Mouse (Mus musculus): ENCODE measurements around the gene Arhgap29. TPM values are rescaled to one million over a fixed set of nuclear protein-coding genes. Genes with fewer than 3 reads are reported as not detected.

Arhgap29 gene
- polyA plus RNA-seq, 1 experiment from 2014 or later = 16.3 TPM

GRCm38 (mm10) chr3:121919961-121920360 lies 32.4 kb upstream of the Arhgap29 start:
- ATAC-seq (replicated peaks) = no peak
- Histone ChIP-seq H3K4me3 (no peak overlapping the region), H3K4me2 (replicated peaks) (no peak overlapping the region), H3K9me3 (no peaks in the 10 kb centered on the region), H3K9ac (replicated peaks) (no peak overlapping the region), H3K4me1 (no peaks in the 10 kb centered on the region), H3K27me3 (no peaks in the 10 kb centered on the region), H3K27ac (replicated peaks) (no peak overlapping the region), H3K36me3 (no peaks in the 10 kb centered on the region)
- 91% methylated on average over 5 of the region's 5 CpGs for WGBS

GRCm38 (mm10) chr3:121920769-121921168 lies 31.6 kb upstream of the Arhgap29 start:
- no peak overlapping the region for H3K4me2 ChIP-seq (replicated peaks)
- H3K36me3 ChIP-seq = no peaks in the 10 kb centered on the region

GRCm38 (mm10) chr3:121924768-121925486 lies 27.4 kb upstream of the Arhgap29 start:
- Histone ChIP-seq H3K4me2 (replicated peaks) (no peak overlapping the region), H3K27me3 (no peaks in the 10 kb centered on the region), H3K9me3 (no peaks in the 10 kb centered on the region), H3K4me1 (no peaks in the 10 kb centered on the region), H3K27ac (replicated peaks) (no peak overlapping the region), H3K36me3 (no peaks in the 10 kb centered on the region), H3K4me3 (no peak overlapping the region), H3K9ac (replicated peaks) (no peak overlapping the region)
- ATAC-seq (replicated peaks) = no peak
- WGBS = 94% methylated on average over 11 of the region's 11 CpGs

More at GRCm38 (mm10) chr3:121920769-121921168, 31.6 kb upstream of the Arhgap29 start:
- H3K4me3 ChIP-seq = no peak overlapping the region
- no peaks in the 10 kb centered on the region for H3K4me1 ChIP-seq
- H3K9ac ChIP-seq (replicated peaks) = no peak overlapping the region
- no peaks in the 10 kb centered on the region for H3K27me3 ChIP-seq
- H3K27ac ChIP-seq (replicated peaks) = no peak overlapping the region
- no peak for ATAC-seq (replicated peaks)
- WGBS = 68% methylated on average over 3 of the region's 3 CpGs
- H3K9me3 ChIP-seq = no peaks in the 10 kb centered on the region

GRCm38 (mm10) chr3:121927601-121928000 lies 24.7 kb upstream of the Arhgap29 start:
- no peaks in the 10 kb centered on the region for H3K4me1 ChIP-seq
- H3K9me3 ChIP-seq = no peaks in the 10 kb centered on the region
- no peaks in the 10 kb centered on the region for H3K27me3 ChIP-seq
- WGBS = 87% methylated on average over 3 of the region's 3 CpGs
- no peak overlapping the region for H3K27ac ChIP-seq (replicated peaks)
- no peak overlapping the region for H3K4me2 ChIP-seq (replicated peaks)
- H3K9ac ChIP-seq (replicated peaks) = no peak overlapping the region
- no peaks in the 10 kb centered on the region for H3K36me3 ChIP-seq
- ATAC-seq (replicated peaks) = no peak
- no peak overlapping the region for H3K4me3 ChIP-seq

GRCm38 (mm10) chr3:121932815-121933214 lies 19.5 kb upstream of the Arhgap29 start:
- H3K27ac ChIP-seq (replicated peaks) = no peak overlapping the region
- H3K9me3 ChIP-seq = no peaks in the 10 kb centered on the region
- H3K4me1 ChIP-seq = no peaks in the 10 kb centered on the region
- WGBS = 90% methylated on average over 4 of the region's 4 CpGs
- no peak overlapping the region for H3K4me3 ChIP-seq
- H3K36me3 ChIP-seq = no peaks in the 10 kb centered on the region
- ATAC-seq (replicated peaks) = no peak
- no peak overlapping the region for H3K9ac ChIP-seq (replicated peaks)
- no peaks in the 10 kb centered on the region for H3K27me3 ChIP-seq
- no peak overlapping the region for H3K4me2 ChIP-seq (replicated peaks)

GRCm38 (mm10) chr3:121936241-121936640 lies 16.1 kb upstream of the Arhgap29 start:
- H3K4me1 ChIP-seq = no peaks in the 10 kb centered on the region
- H3K36me3 ChIP-seq = no peaks in the 10 kb centered on the region
- no peak overlapping the region for H3K4me3 ChIP-seq
- H3K9me3 ChIP-seq = no peaks in the 10 kb centered on the region
- no peaks in the 10 kb centered on the region for H3K27me3 ChIP-seq
- no peak overlapping the region for H3K27ac ChIP-seq (replicated peaks)
- no peak overlapping the region for H3K9ac ChIP-seq (replicated peaks)
- ATAC-seq (replicated peaks) = no peak
- no peak overlapping the region for H3K4me2 ChIP-seq (replicated peaks)
- 71% methylated on average over 2 of the region's 2 CpGs for WGBS

- Histone ChIP-seq H3K27me3 (no peaks in the 10 kb centered on the region), H3K36me3 (no peaks in the 10 kb centered on the region), H3K9me3 (no peaks in the 10 kb centered on the region), H3K9ac (replicated peaks) (no peak overlapping the region), H3K27ac (replicated peaks) (no peak overlapping the region), H3K4me3 (no peak overlapping the region), H3K4me1 (no peaks in the 10 kb centered on the region), H3K4me2 (replicated peaks) (no peak overlapping the region)
- WGBS = 94% methylated on average over 6 of the region's 6 CpGs
- no peak for ATAC-seq (replicated peaks)
These were observed 15.3 kb upstream of the Arhgap29 start for GRCm38 (mm10) chr3:121937036-121937435.

GRCm38 (mm10) chr3:121939658-121940057 lies 12.7 kb upstream of the Arhgap29 start:
- no peak for ATAC-seq (replicated peaks)
- no peak overlapping the region for H3K4me2 ChIP-seq (replicated peaks)
- no peaks in the 10 kb centered on the region for H3K9me3 ChIP-seq
- H3K36me3 ChIP-seq = no peaks in the 10 kb centered on the region
- no peak overlapping the region for H3K9ac ChIP-seq (replicated peaks)
- H3K4me1 ChIP-seq = no peaks in the 10 kb centered on the region
- H3K27me3 ChIP-seq = no peaks in the 10 kb centered on the region
- WGBS = 61% methylated on average over 1 of the region's 1 CpGs
- H3K27ac ChIP-seq (replicated peaks) = no peak overlapping the region
- no peak overlapping the region for H3K4me3 ChIP-seq

GRCm38 (mm10) chr3:121940094-121940889 lies 12.0 kb upstream of the Arhgap29 start:
- no peaks in the 10 kb centered on the region for H3K27me3 ChIP-seq
- H3K9ac ChIP-seq (replicated peaks) = no peak overlapping the region
- H3K36me3 ChIP-seq = no peaks in the 10 kb centered on the region
- no peak for ATAC-seq (replicated peaks)
- no peaks in the 10 kb centered on the region for H3K4me1 ChIP-seq
- H3K4me2 ChIP-seq (replicated peaks) = no peak overlapping the region
- H3K4me3 ChIP-seq = no peak overlapping the region
- no peak overlapping the region for H3K27ac ChIP-seq (replicated peaks)
- no peaks in the 10 kb centered on the region for H3K9me3 ChIP-seq
- WGBS = 86% methylated on average over 8 of the region's 8 CpGs

GRCm38 (mm10) chr3:121941204-121941745 lies 11.1 kb upstream of the Arhgap29 start:
- H3K4me2 ChIP-seq (replicated peaks) = no peak overlapping the region
- H3K9ac ChIP-seq (replicated peaks) = no peak overlapping the region
- H3K9me3 ChIP-seq = no peaks in the 10 kb centered on the region
- H3K4me1 ChIP-seq = no peaks in the 10 kb centered on the region
- no peaks in the 10 kb centered on the region for H3K36me3 ChIP-seq
- WGBS = 90% methylated on average over 11 of the region's 11 CpGs
- H3K4me3 ChIP-seq = no peak overlapping the region
- ATAC-seq (replicated peaks) = no peak
- H3K27me3 ChIP-seq = no peaks in the 10 kb centered on the region
- H3K27ac ChIP-seq (replicated peaks) = no peak overlapping the region

GRCm38 (mm10) chr3:121945957-121946356 lies 6.4 kb upstream of the Arhgap29 start:
- H3K9ac ChIP-seq (replicated peaks) = no peak overlapping the region
- 71% methylated on average over 2 of the region's 2 CpGs for WGBS
- H3K36me3 ChIP-seq = no peaks in the 10 kb centered on the region
- no peaks in the 10 kb centered on the region for H3K9me3 ChIP-seq
- H3K4me3 ChIP-seq = no peak overlapping the region
- no peaks in the 10 kb centered on the region for H3K27me3 ChIP-seq
- ATAC-seq (replicated peaks) = no peak
- H3K4me1 ChIP-seq = no peaks in the 10 kb centered on the region
- H3K27ac ChIP-seq (replicated peaks) = no peak overlapping the region
- no peak overlapping the region for H3K4me2 ChIP-seq (replicated peaks)

- no peaks in the 10 kb centered on the region for H3K36me3 ChIP-seq
- no peak overlapping the region for H3K9ac ChIP-seq (replicated peaks)
- no peak overlapping the region for H3K4me3 ChIP-seq
- no peaks in the 10 kb centered on the region for H3K4me1 ChIP-seq
- no peak overlapping the region for H3K27ac ChIP-seq (replicated peaks)
- no peaks in the 10 kb centered on the region for H3K27me3 ChIP-seq
- no peak for ATAC-seq (replicated peaks)
- no peaks in the 10 kb centered on the region for H3K9me3 ChIP-seq
- H3K4me2 ChIP-seq (replicated peaks) = no peak overlapping the region
These were observed 5.6 kb upstream of the Arhgap29 start for GRCm38 (mm10) chr3:121946765-121947164.
